Mouse (Mus musculus): Measurements from ENCODE around the gene Lpar1.

Lpar1 gene

GRCm38 (mm10) chr4:58553631-58554358 lies at the start of gene Lpar1:
TSS of gene Lpar1 (minus strand) at chr4:58553898.
- in situ Hi-C loops (cut with MboI; ENCODE audit: unreplicated experiment in 2 of 2): loop anchor here (5.0 to 25.0 kb wide), 2 partner anchors 194 to 434 kb away; partner anchors contain the start of genes Dnajc25 (in 1 of the 2) and Ptgr1 (in 1 of the 2)

DNA sequence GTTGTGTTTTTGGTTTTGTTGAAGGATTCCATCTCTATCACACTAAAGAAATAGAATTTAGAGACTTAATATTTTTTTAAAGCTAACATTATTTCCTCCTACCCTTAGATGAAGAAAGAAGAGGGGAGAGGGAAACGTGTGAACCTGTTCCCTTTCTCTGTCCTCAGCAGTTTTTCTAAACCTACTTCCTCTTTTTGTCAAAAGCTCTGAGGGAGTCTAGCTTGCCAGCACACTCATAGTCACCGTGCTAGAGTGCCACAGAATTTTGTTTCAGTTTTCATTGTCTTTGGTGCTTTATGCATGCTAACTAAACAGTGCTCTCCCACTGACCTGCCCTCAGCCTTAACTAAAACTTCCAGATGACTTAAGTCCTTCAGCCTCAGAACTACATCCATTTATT lies 32.2 kb upstream of the Lpar1 start:
- in situ Hi-C loops (cut with MboI; ENCODE audit: unreplicated experiment in 2 of 2): no loop called here

- in situ Hi-C loops (cut with MboI; ENCODE audit: unreplicated experiment in 2 of 2): no loop called here
Measured at GRCm38 (mm10) chr4:58581191-58581590, 27.5 kb upstream of the Lpar1 start.

GRCm38 (mm10) chr4:58580516-58580915 lies 26.8 kb upstream of the Lpar1 start:
- in situ Hi-C loops (cut with MboI; ENCODE audit: unreplicated experiment in 2 of 2): no loop called here

GRCm38 (mm10) chr4:58580098-58580497 lies 26.4 kb upstream of the Lpar1 start:
- in situ Hi-C loops (cut with MboI; ENCODE audit: unreplicated experiment in 2 of 2): no loop called here

- in situ Hi-C loops (cut with MboI; ENCODE audit: unreplicated experiment in 2 of 2): no loop called here
Measured at GRCm38 (mm10) chr4:58578488-58578887, 24.8 kb upstream of the Lpar1 start.

DNA sequence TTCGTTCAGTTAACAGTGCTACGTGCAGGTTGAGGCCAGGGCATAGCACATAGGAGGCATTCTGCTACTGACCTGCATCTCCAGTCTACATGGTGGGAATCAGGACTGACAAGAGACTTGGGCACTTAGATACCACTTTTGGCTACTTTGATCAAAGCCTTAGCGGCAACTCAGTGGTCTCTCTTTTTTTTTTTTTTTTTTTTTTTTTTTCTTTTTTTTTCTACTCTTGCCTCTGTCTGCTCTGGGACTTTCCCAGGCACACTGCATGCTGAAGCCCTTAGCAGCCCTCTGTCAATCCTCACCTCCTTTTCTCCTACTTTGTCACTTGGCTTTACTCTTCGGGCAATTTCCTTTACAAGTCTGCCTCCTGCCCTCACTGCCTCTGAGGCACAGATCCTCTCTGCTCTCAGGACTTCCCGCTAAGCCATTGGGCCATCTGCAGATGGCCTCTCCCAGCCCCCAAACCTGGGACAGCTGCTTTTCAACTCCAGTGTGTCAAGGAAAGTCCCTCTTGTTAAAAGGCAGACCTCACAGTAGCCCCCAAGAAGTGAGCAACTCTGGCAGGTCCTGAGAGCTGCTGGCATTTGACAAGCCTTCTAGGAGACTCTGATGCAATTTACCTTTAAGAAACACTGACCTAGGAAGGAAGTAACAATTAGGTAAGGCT lies 23.8 kb upstream of the Lpar1 start:
- in situ Hi-C loops (cut with MboI; ENCODE audit: unreplicated experiment in 2 of 2): no loop called here

- in situ Hi-C loops (cut with MboI; ENCODE audit: unreplicated experiment in 2 of 2): no loop called here
Measured at GRCm38 (mm10) chr4:58575831-58576230, 22.1 kb upstream of the Lpar1 start.

DNA sequence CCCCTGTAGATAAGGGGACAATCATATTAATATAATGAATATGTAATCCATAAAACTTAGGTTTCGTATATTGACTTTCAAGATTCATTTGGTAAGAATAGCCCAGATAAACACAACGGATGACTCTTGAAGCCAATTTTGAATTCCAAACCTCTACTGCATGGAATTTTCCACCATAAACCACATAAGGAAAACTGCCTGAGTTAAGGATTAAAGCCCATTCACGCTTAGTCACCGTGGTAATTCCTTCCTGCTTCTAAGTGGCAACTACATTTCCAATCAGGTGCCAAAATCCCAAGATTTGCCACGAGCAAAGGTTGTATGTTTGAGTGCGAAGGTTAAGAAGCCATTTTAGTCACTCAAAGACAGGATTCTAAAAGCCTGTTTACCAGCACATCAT lies 20.3 kb upstream of the Lpar1 start:
- in situ Hi-C loops (cut with MboI; ENCODE audit: unreplicated experiment in 2 of 2): loop anchor here in 1 of 2 experiments (25.0 kb wide), 1 partner anchor 413 kb away; the partner anchor contains the start of genes Dnajc25 and Ptgr1

- in situ Hi-C loops (cut with MboI; ENCODE audit: unreplicated experiment in 2 of 2): loop anchor here in 1 of 2 experiments (25.0 kb wide), 1 partner anchor 415 kb away; the partner anchor contains the start of genes Dnajc25 and Ptgr1
Measured at GRCm38 (mm10) chr4:58572446-58572845, 18.7 kb upstream of the Lpar1 start.

- in situ Hi-C loops (cut with MboI; ENCODE audit: unreplicated experiment in 2 of 2): loop anchor here in 1 of 2 experiments (25.0 kb wide), 1 partner anchor 416 kb away; the partner anchor contains the start of genes Dnajc25 and Ptgr1
Measured at GRCm38 (mm10) chr4:58571661-58572060, 18.0 kb upstream of the Lpar1 start.

DNA sequence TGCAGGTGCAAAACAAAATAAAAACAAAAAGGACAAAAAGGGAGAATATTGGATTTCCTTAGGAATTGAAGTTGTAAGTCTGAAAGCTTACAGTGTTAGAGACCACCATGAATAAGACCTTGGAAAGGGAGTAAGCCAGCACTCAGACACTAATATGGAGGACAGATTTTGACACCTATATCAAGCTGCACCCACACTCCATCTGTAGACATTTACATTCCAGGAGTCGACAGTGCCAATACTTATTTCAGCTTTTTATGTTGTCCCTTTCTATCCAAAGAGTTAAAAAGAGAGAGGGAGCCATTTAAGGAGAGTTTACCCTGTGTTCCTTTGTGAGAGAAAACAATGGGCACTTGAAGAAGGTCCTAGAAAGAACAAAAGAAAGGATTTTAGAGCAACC lies 17.5 kb upstream of the Lpar1 start:
- in situ Hi-C loops (cut with MboI; ENCODE audit: unreplicated experiment in 2 of 2): loop anchor here in 1 of 2 experiments (25.0 kb wide), 1 partner anchor 416 kb away; the partner anchor contains the start of genes Dnajc25 and Ptgr1

DNA sequence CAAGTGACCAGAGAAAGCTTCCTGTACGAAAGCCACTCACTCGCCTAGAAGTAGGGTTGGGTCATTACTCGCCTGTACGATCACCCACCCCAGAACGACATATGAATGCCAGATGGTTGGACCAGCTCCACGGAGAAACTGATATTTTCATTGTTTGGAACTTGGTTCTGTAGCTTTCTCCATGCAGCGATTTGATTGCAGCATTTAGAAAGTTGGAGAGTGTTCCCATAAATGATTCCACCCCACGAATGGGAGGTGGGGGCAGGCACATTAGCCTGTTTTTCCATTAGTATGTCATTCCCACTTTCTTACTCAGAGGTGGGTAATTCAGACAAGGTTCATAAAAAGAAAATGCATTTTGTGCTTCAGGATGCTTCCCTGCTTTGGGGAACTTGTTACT lies 14.8 kb upstream of the Lpar1 start:
- in situ Hi-C loops (cut with MboI; ENCODE audit: unreplicated experiment in 2 of 2): loop anchor here in 1 of 2 experiments (25.0 kb wide), 1 partner anchor 419 kb away; the partner anchor contains the start of genes Dnajc25 and Ptgr1

- in situ Hi-C loops (cut with MboI; ENCODE audit: unreplicated experiment in 2 of 2): loop anchor here in 1 of 2 experiments (25.0 kb wide), 1 partner anchor 425 kb away; the partner anchor contains the start of genes Dnajc25 and Ptgr1
Measured at GRCm38 (mm10) chr4:58562776-58563175, 9.1 kb upstream of the Lpar1 start.

- in situ Hi-C loops (cut with MboI; ENCODE audit: unreplicated experiment in 2 of 2): loop anchor here in 1 of 2 experiments (5.0 to 25.0 kb wide), 3 partner anchors 90 to 430 kb away; partner anchors contain the start of genes Dnajc25 and Ptgr1
Measured at GRCm38 (mm10) chr4:58557001-58557400, 3.3 kb upstream of the Lpar1 start.

DNA sequence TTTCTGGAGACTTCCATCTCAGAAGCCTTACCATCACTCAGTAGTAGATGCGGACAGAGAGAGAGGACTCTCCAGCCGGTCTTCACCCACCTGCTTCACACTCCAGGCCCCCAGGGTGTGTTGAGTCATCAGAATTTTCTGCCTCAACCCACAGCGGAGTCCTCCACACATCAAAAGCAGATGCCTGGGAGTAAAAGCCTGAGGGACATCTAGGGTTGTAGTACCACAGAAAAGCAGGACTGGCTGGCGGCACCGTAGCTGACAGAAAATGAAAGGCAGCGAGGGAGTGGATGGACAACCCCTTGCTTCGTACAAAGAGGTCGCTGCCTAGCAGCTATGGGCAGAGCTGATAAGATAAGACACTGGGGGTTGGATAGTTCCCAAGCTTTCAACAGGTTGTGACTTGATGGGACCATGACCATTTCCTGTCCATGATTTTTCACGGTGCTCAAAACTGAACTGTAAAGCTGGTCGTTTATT lies 701 bp upstream of the Lpar1 start:
- in situ Hi-C loops (cut with MboI; ENCODE audit: unreplicated experiment in 2 of 2): loop anchor here (5.0 to 25.0 kb wide), 2 partner anchors 193 to 433 kb away; partner anchors contain the start of genes Dnajc25 (in 1 of the 2) and Ptgr1 (in 1 of the 2)

DNA sequence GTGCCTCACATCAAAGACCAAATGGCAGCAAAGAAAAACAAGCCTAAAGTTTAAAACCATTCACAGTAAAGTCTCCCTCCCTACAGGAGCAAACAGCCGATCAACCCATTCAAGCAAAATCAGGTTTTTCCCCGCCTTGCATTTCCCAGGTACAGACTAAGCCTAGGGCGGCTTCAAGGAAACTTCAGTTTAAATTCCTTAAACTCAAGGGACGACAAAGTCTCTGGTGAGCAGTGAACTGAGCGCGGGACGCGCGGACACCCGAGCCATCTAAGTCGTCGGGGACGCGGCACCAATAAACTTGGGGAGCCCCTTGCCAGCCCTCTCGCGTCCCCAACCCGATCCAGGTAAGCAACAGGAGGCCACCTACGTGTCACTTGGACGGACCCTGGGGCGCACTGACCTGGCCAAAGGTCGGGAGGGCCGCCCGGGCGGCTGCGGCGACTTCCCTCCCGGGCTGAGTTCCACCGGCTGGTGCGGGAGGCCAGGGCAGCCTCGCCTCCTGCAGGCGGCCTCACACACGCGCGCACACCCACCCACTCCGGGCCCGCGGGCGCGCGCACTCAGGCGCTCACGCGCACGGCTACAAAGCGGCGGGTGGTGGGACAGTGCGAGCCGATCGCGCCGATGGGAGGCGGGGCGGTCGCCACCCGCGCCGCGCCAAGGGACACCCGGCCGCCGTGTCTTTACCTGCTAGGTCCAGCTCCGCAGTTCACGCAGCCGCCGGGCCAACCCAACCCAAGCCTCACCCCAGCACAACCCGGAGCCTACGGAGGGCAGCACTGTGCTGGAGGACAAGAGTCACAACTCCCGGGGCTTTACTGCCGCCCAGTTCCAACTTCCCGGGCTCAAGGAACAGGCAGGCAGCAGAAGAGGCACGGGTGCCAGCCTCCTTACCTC lies 717 bp downstream of the Lpar1 start:
- in situ Hi-C loops (cut with MboI; ENCODE audit: unreplicated experiment in 2 of 2): loop anchor here (5.0 to 25.0 kb wide), 2 partner anchors 194 to 434 kb away; partner anchors contain the start of genes Dnajc25 (in 1 of the 2) and Ptgr1 (in 1 of the 2)

DNA sequence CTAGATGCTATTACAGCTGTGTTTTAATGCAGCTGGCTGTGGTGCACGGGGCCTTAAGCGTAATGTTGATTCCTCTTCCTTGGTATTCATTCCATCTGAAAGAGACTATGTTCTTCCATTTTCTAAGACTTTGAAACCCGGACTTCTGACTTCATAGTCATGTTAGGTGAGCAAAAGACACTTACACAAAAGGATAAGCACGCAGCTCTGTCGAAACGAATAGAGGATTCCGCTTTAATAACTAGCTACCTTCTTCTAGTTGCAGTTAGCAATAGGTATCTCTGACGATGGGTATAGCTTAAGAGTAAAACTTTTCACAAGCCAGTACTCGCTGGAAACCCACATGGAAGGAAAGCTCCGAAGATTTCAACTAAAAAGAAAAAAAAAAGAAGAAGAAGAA lies 1.5 kb downstream of the Lpar1 start:
- in situ Hi-C loops (cut with MboI; ENCODE audit: unreplicated experiment in 2 of 2): loop anchor here (5.0 to 25.0 kb wide), 2 partner anchors 195 to 435 kb away; partner anchors contain the start of genes Dnajc25 (in 1 of the 2) and Ptgr1 (in 1 of the 2)

- in situ Hi-C loops (cut with MboI; ENCODE audit: unreplicated experiment in 2 of 2): loop anchor here (5.0 to 25.0 kb wide), 2 partner anchors 195 to 435 kb away; partner anchors contain the start of genes Dnajc25 (in 1 of the 2) and Ptgr1 (in 1 of the 2)
Measured at GRCm38 (mm10) chr4:58551820-58552219, 1.9 kb downstream of the Lpar1 start.
